Mouse (Mus musculus) liver (tissue): Measurements from ENCODE around the gene Mex3a.

Experiments
- DNase-seq: peaks from one replicate; pipeline ENCODE4 v3.0.0-alpha.2; 2020; ENCODE audit warnings: mixed read lengths

Mex3a gene

GRCm38 (mm10) chr3:88505765-88506164 is 26.4 kb upstream of the Mex3a start:
- no peak for DNase-seq

DNA sequence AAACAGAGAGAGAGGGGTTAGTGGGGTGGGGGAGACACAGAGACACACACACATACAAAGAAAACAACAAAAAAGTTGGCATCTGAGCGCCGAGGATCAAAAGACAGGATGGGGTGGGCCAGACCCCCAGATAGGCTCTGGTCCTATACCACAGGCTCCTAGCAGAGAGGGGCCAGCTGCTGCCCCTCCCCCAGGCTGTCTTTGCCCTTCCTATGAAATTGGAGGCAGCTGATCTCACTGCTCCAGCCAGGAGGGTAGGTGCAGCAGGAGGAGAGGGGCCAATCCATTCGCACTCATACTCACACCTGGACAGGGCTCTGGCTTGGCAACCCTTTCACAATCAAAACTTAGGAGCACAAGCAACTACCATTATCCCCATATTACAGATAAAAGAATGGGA is 22.9 kb upstream of the Mex3a start:
- no peak for DNase-seq

GRCm38 (mm10) chr3:88509692-88510420 is 22.3 kb upstream of the Mex3a start, which contains the start of gene Lmna:
Gene Lmna (minus strand): TSS chr3:88509956.
- peak; percentile 93 for DNase-seq

- DNase-seq, result no peak
Observed at GRCm38 (mm10) chr3:88510421-88511289, 21.5 kb upstream of the Mex3a start.

DNA sequence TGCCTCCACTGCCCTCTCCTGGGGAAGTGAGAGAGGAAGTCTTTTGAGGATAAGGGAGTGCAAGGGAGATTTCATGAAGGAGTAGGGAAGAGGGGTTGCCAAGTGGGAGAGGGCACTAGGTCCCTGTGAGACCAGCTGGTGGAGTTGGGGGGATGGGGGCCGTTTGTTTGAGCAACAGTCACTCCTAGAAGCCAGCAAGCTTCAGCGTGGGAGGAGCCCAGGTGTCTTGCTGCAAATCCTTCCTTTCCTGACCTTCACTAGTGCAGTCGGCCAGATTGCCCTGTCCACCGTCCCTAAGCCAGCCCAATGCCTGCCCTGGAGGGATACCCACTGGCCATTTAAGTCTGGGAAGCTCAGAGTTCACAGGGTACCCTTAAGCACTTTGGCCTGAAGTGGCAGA is 20.6 kb upstream of the Mex3a start:
- DNase-seq, result no peak

DNA sequence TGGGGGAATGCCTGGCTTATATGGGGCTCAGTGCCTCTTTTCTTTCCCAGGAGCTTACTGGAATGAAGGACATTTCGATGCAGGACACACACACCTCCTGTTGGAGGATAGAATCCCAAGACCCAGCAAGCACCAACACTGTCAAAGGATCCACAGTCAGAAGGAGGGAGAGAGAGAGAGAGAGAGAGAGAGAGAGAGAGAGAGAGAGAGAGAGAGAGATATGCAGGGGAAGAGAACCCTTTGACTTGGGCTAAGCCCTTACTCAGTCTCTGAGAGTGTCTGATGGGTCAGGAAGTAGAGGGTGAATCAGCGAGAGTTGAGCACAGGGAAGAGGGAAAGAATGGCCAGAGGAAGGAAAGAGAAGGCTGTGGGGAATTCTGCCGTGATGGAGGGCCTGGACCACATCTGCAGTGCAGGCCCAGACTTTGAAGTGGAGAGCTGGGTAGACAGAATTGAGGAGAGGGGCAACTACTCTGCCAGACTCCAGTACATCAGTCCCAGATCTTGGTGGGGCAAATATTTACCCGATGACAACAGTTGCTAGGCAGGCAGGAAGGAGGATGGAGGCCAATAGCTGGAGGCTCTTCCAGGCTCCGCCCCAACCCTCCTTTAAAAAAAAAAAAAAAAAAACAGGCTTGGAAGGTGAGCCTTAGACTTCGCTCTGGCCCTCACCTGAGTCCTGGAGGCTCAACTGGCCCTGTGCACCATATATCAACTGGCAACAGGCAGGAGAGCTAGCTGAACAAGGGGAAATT is 19.9 kb upstream of the Mex3a start:
- no peak for DNase-seq

GRCm38 (mm10) chr3:88512896-88513545 is 19.2 kb upstream of the Mex3a start:
- DNase-seq, result no peak

GRCm38 (mm10) chr3:88513546-88514115 is 18.6 kb upstream of the Mex3a start:
- DNase-seq, result no peak

DNA sequence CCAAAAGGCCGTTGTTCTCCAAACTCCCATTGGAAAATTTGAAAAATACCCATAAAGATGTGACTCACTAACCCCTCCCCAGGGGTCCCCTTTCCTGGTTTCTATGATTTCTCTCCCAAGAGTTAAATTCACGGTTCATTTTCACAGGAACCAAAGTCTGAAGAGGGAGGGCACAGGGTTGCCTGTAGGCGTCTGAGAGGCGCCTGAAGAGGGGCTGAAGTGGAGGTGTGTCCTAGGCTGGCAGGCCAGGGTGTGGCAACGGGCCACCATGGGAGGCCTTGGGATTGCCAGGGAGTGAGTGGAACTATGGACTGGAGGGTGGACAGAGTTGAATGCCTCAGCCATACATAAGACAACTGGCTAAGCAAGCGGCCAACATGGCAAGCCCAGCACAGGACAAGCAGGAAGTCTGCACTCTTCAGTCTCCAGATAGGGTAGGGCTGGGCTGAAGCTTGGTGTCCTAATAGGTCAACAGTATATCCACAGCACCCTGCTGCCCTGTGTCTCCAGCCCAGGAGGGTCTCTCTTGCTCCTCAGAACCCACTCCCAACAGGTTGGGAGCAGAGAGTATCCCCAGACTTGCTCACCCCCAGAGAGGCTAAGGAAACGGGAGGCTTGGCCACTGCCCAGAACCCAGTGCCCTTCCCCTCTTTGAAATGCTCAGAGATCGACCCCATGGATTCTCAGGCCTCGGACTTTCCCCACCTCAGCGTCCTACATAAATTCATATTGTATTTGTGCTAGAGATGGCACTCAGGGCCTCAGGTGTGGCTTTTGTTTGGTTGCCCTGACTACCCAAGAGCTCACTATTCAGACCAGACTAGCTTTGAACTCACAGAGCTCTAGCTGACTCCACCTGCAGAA is 17.7 kb upstream of the Mex3a start:
- no peak for DNase-seq

- DNase-seq, result no peak
Observed at GRCm38 (mm10) chr3:88515095-88515386, 17.2 kb upstream of the Mex3a start.

DNA sequence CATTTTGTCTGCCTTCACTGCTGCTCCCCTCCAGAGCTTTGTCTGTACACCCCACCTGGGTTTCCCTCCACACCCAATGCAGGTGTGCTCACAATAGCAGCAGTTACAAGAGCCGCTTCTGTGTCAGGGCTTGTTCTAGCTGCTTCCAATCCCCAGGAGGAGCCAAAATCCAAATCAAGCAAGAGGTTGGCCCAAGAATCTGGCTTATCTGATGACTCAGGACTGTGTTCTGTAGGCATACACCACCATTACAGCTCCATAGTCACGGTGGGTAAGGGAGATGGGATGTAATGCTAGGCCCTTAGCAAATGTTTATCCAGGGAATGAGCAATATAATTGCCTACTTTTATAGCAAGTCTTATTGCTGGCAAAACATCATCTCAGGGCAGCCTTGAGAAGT is 15.8 kb upstream of the Mex3a start:
- DNase-seq, result no peak

- DNase-seq, result no peak
Observed at GRCm38 (mm10) chr3:88518411-88518810, 13.8 kb upstream of the Mex3a start.

DNA sequence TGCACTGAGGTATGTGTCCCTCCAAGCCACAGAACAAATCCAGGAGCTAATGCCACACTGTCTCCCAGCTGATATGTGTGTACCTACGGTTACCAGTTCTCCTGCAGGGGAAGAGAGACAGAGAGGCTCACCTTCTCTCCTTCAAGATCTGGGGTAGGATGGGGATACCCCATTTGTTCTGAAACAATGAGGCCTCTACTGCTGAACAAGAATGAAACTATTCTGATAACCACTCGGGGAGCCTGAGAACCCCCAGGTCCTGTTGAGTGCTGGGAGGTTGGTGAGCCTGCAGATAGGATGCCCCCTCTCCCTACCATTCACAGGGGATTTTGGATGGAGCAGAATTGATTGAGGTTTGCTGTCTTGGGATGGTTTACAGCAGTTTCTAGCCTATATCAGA is 12.1 kb upstream of the Mex3a start:
- no peak for DNase-seq

DNA sequence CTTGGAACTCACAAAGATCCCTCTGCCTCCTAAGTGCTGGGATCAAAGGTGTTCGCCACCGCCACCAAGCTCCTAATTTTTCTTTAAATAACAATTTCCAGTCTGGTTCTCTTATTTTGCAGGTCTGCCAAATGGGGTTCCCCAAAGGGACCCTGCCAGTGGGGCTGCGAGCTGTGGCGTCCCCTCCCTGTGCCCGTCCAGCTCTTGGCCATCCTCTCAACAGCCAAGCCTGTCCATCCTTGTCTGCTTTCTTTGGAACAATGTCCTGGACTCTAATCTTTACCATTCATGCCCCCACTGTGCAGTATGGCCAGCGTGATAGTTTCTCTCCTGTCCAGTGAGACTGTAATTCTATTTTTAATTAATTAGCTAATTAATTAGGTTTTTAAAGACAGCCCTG is 11.0 kb upstream of the Mex3a start:
- DNase-seq, result no peak

GRCm38 (mm10) chr3:88521803-88522331 is 10.3 kb upstream of the Mex3a start:
- peak; percentile 80 for DNase-seq

GRCm38 (mm10) chr3:88523027-88523426 is 9.2 kb upstream of the Mex3a start:
- DNase-seq, result no peak

GRCm38 (mm10) chr3:88525021-88525420 is 7.2 kb upstream of the Mex3a start:
- DNase-seq, result no peak

GRCm38 (mm10) chr3:88526157-88527131 is 5.8 kb upstream of the Mex3a start:
- peak; percentile 91 for DNase-seq

DNA sequence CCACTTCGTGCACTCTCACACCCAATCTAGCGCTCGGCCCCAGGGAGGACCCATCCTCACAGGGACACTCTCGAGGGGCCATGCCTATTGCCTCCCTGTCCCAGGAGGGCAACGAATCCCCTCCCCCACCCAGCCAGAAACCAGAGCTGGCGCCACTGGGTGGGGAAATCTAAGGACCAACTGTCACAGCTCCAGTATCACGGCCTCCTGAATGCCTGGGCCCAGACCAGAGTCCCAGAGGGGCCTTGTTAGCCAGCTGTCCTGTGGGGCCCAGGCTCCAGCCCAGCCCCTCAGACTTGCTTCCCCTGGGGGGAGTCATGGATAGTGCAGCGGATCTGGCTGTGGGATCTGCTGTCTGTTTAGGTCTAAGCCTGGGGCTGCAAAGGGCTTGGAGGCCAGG is 4.6 kb upstream of the Mex3a start:
- DNase-seq, result no peak

- DNase-seq, result no peak
Observed at GRCm38 (mm10) chr3:88528646-88529045, 3.5 kb upstream of the Mex3a start.
